Mouse (Mus musculus): Measurements from ENCODE around the gene Lcorl.

The Lcorl gene

GRCm38 (mm10) chr5:45737911-45738310 is 119.5 kb downstream of the Lcorl start:
- CTCF ChIA-PET: no interaction called here
- POLR2A ChIA-PET: interaction anchor here in 1 of 4 experiments (0.8 kb wide), 1 partner anchor 26 kb away, joined by 3 read pairs; no protein-coding TSS in a partner anchor

DNA sequence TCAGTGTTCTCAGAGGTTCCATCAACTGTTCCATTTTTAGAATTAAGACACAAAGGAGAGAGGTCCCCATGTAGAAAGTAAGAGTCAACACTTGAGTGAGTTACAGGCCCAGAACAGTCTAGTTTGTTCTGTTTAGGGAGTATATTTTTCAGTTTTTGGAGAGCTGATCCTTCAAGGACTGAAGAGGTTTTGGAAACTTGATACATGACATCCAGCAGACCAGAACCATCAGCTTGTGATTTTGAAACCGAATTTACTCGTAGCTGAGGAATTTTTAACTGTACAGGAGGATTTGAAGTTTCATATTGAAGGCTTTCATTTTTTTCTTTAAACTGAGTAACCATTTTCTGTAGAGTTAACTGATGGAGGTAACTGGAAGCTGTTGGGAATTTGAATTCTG is 123.7 kb downstream of the Lcorl start:
- POLR2A ChIA-PET: no interaction called here

GRCm38 (mm10) chr5:45718848-45719488 is 138.4 kb downstream of the Lcorl start:
- ChIA-PET CTCF (no interaction called here), POLR2A (no interaction called here)

More for the DNA sequence above, 123.7 kb downstream of the Lcorl start:
- CTCF ChIA-PET: no interaction called here

- ChIA-PET POLR2A (interaction anchor here in 1 of 4 experiments (3.0 kb wide), 1 partner anchor 13 kb away, joined by 7 read pairs; no protein-coding TSS in a partner anchor), CTCF (no interaction called here)
These were observed 147.8 kb downstream of the Lcorl start for GRCm38 (mm10) chr5:45709653-45710052.

DNA sequence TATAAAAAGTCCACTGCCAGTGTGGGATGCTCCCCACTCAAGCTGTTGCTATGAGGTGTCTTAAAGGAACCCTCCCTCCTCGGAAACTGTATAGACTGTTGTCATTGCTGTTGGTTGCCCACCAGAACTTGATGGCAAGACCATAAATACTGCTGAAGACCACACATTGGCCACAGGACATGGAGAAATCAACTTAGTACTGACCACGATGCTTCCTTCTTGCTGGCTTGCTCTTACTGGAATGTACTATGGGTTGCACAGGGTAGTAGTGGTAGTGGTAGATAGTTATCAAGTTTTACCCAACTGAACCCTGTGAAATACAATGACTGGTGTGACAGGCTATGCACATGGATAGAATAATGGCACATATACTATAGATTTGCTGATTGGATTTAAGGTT is 150.6 kb downstream of the Lcorl start:
- ChIA-PET CTCF (no interaction called here), POLR2A (interaction anchor here in 1 of 4 experiments (1.8 kb wide), 1 partner anchor 9 kb away, joined by 4 read pairs; no protein-coding TSS in a partner anchor)

- ChIA-PET POLR2A (interaction anchor here in 1 of 4 experiments (2.8 kb wide), 1 partner anchor 21 kb away, joined by 15 read pairs; the partner anchor contains the start of gene Ncapg), CTCF (no interaction called here)
These were observed 165.7 kb downstream of the Lcorl start for GRCm38 (mm10) chr5:45691678-45692077.

DNA sequence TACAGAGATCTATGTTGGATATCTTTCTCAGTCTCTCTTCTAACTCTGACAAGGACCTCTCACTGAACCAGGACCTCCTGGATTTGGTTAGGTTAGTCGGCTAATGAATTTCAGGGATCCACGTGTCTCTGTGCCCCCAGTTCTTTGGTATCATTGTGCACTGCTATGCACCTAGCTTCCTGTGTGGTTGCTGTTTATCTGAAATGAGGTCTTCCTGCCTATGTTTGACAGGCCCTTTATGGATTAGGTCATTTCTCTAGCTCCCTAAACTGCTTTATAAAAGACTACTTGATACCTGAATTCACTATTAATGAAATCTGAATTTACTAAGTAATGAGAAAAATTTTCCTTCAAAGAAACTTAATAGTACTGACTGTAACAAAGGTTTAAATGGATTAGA is 166.6 kb downstream of the Lcorl start:
- ChIA-PET CTCF (no interaction called here), POLR2A (interaction anchor here in 1 of 4 experiments (0.9 to 2.8 kb wide), 3 partner anchors 14 to 147 kb away, joined by 3 to 15 read pairs (median 5); partner anchors contain the start of gene Ncapg)

- ChIA-PET POLR2A (interaction anchor here in 2 of 4 experiments (1.5 to 2.0 kb wide), 2 partner anchors 19 to 20 kb away, joined by 7 to 11 read pairs; partner anchors contain the start of gene Ncapg (in 2 of the 2)), CTCF (no interaction called here)
These were observed 168.3 kb downstream of the Lcorl start for GRCm38 (mm10) chr5:45689152-45689551.

GRCm38 (mm10) chr5:45686223-45686622 is 171.2 kb downstream of the Lcorl start:
- POLR2A ChIA-PET: interaction anchor here in 2 of 4 experiments (1.1 to 2.0 kb wide), 4 partner anchors 9 to 19 kb away, joined by 3 to 9 read pairs (median 4); partner anchors contain the start of gene Ncapg (in 1 of the 2)

GRCm38 (mm10) chr5:45685243-45685642 is 172.2 kb downstream of the Lcorl start:
- CTCF ChIA-PET: no interaction called here
- POLR2A ChIA-PET: no interaction called here

More at GRCm38 (mm10) chr5:45686223-45686622, 171.2 kb downstream of the Lcorl start:
- CTCF ChIA-PET: no interaction called here

DNA sequence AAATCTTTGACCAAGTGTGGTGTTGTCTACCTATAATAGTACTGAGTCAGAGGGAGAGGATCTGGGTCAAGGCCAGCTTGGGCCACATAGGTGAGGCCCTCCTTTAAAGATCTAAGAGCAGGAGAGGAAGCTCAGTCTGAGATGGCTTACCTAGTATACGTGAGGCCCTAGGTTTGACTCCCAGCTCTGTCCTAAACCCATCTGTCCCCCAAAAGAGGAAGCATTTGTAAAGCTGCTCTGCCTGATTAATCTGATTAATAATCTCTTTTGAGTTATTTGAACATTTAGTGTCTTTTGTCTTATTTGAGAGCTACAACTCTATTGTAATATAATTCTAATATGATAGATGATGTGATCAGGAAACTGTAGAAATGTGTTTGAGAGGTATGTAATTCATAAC is 174.0 kb downstream of the Lcorl start:
- CTCF ChIA-PET: interaction anchor here in 1 of 4 experiments (0.6 kb wide), 1 partner anchor 13 kb away, joined by 3 read pairs; no protein-coding TSS in a partner anchor
- POLR2A ChIA-PET: interaction anchor here in 2 of 4 experiments (0.7 to 7.7 kb wide), 7 partner anchors 10 to 169 kb away, joined by 3 to 48 read pairs (median 3); partner anchors contain the start of genes Ncapg (in 2 of the 2) and Fam184b (in 1 of the 2)

DNA sequence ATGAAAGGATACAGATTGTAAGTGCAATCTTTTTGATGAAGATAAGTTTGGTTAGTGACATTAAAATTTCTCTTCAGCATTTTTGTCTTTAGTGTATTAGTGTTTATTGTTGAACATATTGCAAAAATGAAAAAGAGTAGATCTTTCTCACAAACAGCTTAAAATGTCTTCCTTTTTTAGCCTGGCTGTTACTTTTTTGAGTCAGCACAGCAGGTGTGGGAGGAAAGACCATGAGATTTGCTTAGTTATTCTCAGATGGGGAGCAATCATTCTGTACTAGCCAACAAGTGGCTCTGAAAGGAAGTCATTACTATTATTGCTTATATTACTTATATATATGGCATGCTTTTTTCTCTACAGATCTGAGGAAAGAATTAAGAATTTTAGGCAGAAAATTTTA is 177.5 kb downstream of the Lcorl start:
- CTCF ChIA-PET: no interaction called here
- POLR2A ChIA-PET: interaction anchor here in 2 of 4 experiments (1.1 to 7.7 kb wide), 4 partner anchors 10 to 166 kb away, joined by 3 to 48 read pairs (median 8); partner anchors contain the start of gene Ncapg (in 2 of the 2)

DNA sequence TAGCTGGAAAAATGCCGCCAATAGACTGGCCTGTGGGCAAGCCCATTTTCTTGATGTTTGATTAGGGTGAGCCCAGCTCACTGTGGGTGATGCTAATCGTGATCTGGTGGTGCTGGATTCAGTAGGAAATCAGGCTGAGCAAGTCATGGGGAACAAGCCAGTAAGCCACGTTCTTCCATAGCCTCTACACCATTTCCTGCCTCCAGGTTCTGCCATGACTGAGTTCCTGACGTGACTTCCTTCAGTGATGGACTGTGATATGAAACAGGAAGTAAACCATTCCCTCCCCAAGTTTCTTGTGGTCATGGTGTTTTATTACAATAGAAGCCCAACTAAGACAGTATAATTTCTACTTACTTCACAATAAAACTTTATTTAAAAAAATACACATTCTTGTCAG is 179.8 kb downstream of the Lcorl start:
- ChIA-PET POLR2A (interaction anchor here in 3 of 4 experiments (0.6 to 7.7 kb wide), 5 partner anchors 8 to 341 kb away, joined by 3 to 48 read pairs (median 3); partner anchors contain the start of gene Ncapg (in 2 of the 3)), CTCF (no interaction called here)

DNA sequence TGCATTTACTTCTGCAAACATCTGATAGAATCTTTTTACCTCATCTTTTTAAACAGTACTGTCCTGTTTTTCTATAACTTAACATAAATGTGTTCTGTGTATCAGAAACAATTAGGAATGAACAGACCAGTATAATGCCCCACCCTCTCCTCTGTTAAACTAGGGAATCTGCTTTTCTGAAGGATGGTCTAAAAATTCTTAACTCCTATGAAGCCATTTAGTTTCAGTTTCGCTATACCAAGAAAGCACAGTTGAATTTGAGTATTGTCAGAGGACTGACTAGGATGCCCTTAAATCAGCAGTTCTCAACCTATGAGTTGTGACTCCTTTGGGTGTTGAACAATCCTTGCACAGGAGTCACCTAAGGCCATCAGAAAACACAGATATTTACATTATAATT is 182.4 kb downstream of the Lcorl start:
- ChIA-PET CTCF (no interaction called here), POLR2A (no interaction called here)

DNA sequence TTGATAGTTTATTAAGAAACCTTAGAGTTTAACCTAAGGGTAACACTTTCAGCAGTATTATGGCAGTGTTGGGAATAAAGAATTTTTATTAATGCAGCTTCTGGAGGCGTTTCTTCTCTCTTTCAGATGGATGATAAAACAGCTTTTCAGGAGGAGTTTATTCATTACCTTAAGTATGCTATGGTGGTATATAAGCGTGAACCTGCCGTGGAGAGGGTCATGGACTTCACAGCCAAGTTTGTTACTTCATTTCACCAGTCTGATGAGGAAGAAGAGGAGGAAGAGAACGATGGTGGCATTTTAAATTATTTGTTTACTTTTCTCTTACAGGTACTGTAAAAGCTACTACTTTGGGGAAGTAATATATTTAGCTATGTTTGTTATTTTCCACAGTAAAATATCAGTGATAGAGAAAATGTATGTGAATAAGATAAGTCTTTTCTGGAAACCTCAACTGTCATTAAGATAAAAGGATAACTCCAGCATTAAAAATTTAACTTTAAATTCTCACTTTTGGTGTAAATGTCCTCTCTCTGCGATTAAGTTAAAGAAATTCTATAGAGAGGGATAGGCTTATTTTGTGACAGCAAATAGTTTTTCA is 186.4 kb downstream of the Lcorl start:
- CTCF ChIA-PET: interaction anchor here in 1 of 4 experiments (1.6 kb wide), 1 partner anchor 137 kb away, joined by 8 read pairs; no protein-coding TSS in a partner anchor
- POLR2A ChIA-PET: interaction anchor here in 3 of 4 experiments (0.7 to 4.8 kb wide), 30 partner anchors 10 to 232 kb away, joined by 3 to 48 read pairs (median 6); partner anchors contain the start of genes Lap3 (in 2 of the 3), Qdpr (in 2 of the 3), Fam184b (in 1 of the 3) and Lcorl (in 1 of the 3)

- CTCF ChIA-PET: interaction anchor here in 3 of 4 experiments (0.7 to 1.6 kb wide), 4 partner anchors 31 to 136 kb away, joined by 3 to 8 read pairs (median 4); no protein-coding TSS in a partner anchor
- POLR2A ChIA-PET: interaction anchor here (0.6 to 4.8 kb wide), 70 partner anchors 10 to 1457 kb away, joined by 3 to 48 read pairs (median 5); partner anchors contain the start of genes Fam184b (in 3 of the 4), Lap3 (in 2 of the 4), Qdpr (in 2 of the 4) and Lcorl (in 1 of the 4)
These were observed 187.1 kb downstream of the Lcorl start for GRCm38 (mm10) chr5:45670280-45670670.

- ChIA-PET POLR2A (interaction anchor here (0.5 to 4.8 kb wide), 94 partner anchors 8 to 1456 kb away, joined by 3 to 48 read pairs (median 4); partner anchors contain the start of genes Fam184b (in 4 of the 4), Qdpr (in 3 of the 4), Lap3 (in 2 of the 4) and Lcorl (in 1 of the 4)), CTCF (interaction anchor here in 3 of 4 experiments (0.7 to 1.6 kb wide), 5 partner anchors 31 to 135 kb away, joined by 3 to 8 read pairs (median 5); no protein-coding TSS in a partner anchor)
These were observed 187.7 kb downstream of the Lcorl start, which contains the start of gene Ncapg for GRCm38 (mm10) chr5:45669598-45670279. Gene Ncapg (plus strand): TSS chr5:45669919.

DNA sequence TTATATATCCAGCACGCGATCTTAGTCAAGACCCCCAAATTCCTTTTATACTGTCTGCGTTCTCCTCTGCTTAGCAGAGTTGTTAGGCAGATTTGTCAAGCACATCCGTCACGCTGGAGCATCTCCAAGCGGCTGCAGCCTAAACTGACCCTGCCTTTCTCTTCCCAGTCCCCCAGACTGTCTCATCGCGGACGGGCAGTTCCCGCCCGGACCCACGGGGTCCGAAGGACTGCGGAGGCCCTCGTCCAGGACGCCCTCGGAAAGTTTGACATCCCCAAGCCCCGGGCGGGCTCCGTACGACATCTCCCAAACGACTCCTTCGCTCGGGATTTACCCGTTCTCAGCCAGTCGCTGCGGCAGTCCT is 188.2 kb downstream of the Lcorl start:
- POLR2A ChIA-PET: interaction anchor here (0.5 to 4.8 kb wide), 89 partner anchors 8 to 668 kb away, joined by 3 to 48 read pairs (median 4); partner anchors contain the start of genes Fam184b (in 4 of the 4), Qdpr (in 3 of the 4), Lap3 (in 2 of the 4) and Lcorl (in 1 of the 4)
- CTCF ChIA-PET: interaction anchor here in 3 of 4 experiments (0.8 to 1.6 kb wide), 4 partner anchors 129 to 135 kb away, joined by 3 to 8 read pairs (median 6); no protein-coding TSS in a partner anchor
